Mouse (Mus musculus): ENCODE measurements around the gene Il1r1.

Gene Il1r1

DNA sequence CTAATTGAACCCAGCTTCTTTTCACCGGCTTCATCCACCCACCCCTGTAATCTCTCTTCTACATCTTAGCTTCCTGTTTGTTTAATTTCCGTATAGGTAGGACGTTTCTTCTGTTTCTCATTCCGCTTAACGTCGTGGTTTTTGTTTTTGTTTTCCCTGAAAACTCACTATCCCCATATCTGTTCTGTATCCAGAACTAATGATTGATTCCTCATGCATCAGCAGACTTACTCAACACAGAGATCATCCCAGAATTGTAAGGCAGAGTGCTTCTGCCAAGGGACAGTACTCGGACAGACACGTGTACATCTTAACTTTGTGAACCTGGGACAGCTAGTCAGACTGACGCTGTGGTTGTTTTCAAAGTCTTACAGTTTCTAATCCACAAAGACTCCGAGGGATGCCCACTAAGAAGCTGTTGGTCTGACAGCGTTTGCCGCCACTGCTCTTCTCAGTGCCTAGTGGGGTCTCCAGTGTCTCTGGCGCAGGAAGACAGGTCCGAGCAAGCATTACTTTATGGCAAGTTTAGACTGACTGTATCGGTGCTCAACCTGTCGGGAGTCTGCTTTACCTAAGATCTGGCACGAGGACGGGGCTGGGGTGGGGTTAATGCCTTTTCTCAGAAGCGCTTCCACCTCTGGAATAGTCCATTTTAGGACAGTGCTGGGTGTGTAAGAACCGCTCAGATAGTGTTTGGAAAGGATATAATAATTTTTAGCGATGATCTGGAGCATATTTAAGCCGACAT lies 100.2 kb downstream of the Il1r1 start:
- no peak for DNase-seq

- no peak for DNase-seq
These were observed 100.9 kb downstream of the Il1r1 start for GRCm38 (mm10) chr1:40325711-40326327.

DNA sequence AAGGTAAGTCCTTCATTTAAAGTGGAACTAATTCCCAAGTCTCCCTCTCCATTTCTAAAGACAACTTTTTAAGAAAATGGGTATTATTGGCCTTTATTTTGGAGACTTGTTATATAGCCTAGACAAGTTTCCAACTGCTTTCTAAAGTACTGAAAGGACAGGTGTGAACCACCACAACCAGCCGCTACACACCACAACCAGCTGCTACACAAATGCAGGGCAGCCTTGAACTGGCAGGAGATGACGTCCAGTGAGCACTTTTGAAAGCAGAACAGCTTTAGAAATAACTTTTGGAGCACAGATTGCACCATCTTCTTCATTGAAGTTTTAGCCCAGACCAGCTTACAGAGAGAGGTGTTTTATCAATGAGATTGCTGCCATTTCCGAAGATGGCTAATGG lies 102.7 kb downstream of the Il1r1 start:
- no peak for DNase-seq

DNA sequence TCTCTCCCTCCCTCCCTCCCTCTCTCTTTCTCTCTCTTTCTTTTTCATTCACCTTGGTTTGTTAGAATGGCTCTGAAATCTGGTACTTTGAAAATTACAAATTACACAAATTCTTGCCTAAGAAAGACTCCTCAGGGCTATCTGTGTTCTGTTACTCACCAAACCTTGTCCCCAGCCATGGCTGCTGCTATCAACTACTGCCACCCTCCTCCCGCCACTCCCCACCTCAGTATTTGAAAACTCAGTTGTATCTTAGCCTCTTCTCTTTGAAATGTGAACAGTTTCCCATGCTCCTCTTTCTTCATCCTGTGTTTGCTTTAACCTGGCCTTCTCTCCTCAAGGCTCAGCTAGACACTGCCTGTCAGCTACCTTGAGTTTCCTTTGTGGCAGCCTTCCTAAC lies 104.6 kb downstream of the Il1r1 start:
- DNase-seq: no peak

DNA sequence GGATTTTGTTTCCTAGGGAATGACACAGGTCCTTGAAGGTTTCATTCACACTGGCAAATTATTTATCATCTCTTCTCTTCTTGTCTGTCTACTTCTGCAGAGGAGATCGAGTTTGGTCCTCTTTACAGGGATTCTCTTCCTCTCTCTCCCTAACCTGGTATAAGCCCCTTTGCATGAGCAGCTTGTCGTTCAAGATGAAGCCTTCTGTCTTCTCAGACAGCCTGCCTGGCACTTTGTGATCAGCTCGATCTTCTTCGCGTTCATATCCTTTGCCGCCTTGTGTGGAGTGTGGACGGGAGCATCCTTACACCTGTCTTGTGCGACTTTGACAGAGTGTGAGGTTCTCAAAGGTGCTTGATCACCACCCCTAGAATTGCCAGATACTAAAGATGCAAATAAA lies 105.3 kb downstream of the Il1r1 start:
- no peak for DNase-seq

DNA sequence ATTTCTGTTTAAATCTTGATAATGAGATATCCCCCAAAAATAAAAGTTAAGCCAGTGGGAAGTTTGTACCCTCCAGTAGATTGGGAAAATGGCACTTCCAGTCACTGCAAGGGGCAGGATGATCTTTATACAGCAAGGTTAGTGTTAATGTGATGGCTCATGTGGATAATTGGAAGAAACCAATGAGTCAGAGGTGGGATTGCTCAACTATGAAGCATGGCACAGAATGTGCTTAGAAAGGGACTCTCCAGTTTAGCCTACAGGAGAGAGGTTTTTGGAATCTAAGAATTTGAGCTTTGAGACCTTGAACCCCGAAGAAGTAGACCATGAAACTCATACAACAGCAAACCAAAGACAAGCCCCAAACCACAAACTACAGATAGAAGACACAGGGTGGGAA lies 114.5 kb downstream of the Il1r1 start:
- no peak for DNase-seq

DNA sequence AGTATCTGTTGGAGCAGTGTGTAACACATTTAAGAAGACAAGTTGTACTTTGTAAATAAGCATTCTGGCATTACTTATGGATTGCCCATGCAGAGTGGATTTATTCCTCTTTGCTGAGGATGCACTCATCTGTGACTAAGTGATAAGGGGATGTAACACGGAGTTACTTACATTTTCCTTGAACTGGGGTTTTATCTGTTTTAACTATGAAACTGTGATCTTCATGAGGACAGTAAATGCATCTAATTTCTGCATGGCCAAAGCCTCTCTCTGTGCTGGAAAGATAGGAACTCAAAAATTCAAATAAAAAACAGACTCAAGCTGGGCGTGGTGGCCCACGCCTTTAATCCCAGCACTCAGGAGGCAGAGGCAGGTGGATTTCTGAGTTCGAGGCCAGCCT lies 115.2 kb downstream of the Il1r1 start:
- no peak for DNase-seq

DNA sequence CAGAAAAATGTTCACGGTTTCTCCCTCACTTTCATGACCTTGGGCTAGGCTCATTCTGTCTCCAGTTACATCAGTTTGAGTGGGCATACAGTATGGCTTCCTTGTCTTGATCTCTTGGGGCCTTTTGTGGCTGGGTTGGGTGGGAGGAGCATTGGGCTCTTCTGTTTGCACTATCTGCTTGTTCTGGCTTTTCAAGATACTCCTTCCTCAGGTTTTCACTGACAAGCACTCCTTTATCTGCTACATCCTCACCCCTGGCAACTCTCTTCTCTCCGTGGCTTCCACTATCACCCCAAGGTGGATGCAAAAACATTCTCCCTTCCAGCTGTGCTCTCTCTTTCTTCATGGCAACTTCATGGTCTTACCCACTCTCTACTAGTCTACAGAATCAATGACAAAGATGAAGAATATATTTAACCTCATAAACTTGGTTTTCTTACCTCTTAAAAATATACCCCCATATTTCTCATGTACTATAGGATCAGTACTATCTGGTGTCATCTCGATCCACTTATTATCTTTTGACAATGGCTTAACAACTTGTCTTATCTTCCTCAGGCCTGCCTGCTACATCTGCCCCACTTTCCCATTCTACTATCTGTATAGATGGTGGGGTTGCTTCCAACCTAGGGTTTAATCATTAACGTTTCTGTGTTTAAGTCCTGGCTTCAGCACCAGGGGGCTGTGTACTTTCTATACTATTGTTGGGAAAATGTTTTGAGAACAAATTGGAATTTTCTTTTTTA lies 127.5 kb downstream of the Il1r1 start:
- no peak for DNase-seq

- DNase-seq: no peak
These were observed 128.0 kb downstream of the Il1r1 start for GRCm38 (mm10) chr1:40352904-40353286.

DNA sequence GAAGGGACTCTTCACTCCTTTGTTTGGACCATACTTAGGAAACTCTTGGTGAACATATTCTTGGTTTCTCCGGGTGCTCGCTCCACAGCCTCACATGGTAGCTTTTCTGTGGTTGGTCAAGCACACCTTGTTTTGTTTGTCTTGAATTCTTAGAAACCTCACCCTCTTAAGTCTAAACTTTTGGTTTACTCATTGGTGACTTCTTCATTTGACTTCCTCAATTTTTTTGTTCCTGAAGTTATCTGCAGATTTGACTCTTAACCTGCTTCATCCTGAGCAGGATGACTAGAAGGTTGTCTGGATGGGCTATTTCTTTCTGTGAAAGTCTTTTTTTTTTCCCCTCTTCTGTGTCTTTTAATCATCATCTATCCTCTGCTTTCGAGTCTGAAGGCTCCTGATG lies 129.8 kb downstream of the Il1r1 start:
- no peak for DNase-seq

- no peak for DNase-seq
These were observed 130.6 kb downstream of the Il1r1 start for GRCm38 (mm10) chr1:40355431-40355843.

- no peak for DNase-seq
These were observed 131.1 kb downstream of the Il1r1 start for GRCm38 (mm10) chr1:40355904-40356521.

GRCm38 (mm10) chr1:40357921-40358320 lies 133.0 kb downstream of the Il1r1 start:
- DNase-seq: no peak

DNA sequence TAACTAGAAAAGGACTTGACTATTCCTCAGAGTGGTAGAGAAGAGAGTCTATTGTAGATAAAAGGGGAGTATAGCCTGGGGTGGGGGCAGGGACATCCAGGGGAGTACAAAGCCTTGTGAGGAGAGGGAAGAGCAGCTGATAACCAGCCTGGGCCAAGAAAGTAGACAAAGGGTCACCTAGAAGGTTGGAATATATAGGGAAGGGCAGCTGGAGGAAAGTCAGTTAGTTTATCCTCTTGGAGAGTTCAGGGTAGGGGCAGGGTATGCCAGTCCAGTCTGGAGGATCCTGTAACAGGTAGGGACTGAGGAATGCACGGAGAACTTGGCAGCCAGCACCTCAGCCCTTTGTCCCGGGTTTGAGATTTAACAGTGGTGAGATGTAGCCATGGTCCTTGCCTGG lies 133.5 kb downstream of the Il1r1 start:
- no peak for DNase-seq

DNA sequence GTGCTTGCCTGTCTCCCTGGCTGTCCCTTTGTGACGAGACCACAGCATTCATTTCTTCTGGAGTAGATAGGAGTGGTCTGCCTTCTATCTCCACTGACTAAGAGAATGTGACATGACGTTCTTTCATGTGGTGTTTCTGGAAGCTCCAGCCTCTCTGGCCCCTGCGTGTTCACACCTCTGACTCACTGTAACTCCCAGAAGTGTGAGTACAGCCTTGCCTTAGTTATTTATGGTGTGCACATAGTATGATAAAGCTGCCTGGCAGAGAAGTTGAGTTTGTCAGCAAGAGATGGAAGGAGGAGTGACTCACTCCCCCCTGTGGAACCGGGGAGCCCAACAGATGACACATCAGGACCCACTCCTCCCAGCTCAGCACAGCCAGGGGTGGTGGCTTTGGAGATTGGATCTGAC lies 133.9 kb downstream of the Il1r1 start:
- no peak for DNase-seq

DNA sequence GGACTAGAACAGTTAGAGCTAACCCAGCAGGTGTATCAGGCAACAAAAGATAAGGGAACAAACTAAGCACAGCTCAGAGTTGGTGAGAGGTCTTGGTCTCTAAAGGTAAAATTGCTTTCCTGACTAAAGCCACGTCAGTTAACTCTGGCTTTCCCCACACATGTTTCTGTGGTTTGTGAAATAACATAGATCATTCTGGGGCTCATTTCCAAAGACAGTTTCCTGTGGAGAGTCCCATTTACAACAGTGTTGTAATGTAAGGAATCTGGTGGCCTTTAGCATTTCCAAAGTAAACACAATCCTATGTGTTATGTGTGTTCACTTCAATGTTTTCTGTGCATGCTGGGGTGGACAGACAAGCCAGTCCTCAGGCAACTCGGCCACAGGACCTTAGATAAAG lies 134.9 kb downstream of the Il1r1 start:
- DNase-seq: no peak

DNA sequence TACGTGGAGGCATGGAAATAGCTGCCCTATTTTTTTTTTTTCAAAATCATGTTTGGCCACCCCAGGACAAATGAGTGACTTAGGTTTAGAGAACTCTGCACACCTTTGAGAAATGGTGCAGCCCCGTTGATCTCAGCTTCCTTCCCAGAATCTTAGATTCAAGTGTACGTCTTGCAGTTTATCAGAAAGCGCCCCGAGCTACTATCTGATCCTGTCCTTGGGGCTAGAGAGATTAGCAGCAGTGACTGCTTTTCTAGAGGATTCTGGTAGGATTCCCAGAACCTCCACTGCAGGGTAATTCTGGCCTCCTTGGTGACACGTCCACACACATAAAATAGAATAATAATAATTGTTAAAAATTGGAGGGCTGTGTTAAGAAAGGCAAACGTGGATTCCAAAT lies 136.1 kb downstream of the Il1r1 start:
- DNase-seq: no peak

DNA sequence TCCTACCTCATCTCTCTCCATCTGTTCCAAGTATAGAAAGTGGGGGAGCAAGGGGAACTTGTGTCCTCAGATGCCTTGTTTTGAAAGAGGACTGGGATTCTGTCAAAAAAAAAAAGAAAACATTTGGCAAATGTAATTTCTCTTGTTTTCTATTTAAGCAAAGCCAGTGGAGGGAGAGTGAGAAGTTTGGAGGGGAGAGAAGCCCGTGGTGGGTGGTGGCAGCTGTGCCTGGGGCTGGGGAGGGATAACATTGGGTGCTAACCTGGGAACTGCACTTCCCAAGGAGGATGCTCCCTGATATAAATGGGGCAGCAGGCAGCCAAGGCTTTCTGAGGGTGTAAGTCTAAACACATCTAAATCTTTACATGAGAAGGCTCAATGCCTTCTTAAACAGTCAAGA lies 136.7 kb downstream of the Il1r1 start:
- DNase-seq: no peak

DNA sequence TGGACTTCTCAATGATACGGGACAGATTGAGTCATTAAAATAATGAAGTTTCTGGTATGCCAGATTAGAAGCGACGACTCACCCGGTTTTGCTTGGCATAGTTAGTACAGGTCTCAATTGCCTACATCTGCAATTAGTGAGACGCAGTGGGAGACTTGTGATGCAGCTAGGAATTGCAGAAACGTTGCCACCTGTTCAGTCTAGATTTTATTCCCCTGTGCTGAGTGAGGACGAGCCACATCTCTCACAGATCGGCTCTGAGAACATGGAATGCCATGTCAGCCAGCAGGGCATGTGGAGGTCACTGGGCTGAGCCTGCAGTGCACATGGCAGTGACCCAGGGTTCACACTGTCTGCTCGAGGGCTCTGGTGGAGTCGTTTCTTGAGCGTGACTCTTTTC lies 137.9 kb downstream of the Il1r1 start:
- no peak for DNase-seq

All from cerebellum, adult 11 months (tissue).